Mouse (Mus musculus) Muller cell, postnatal 12 days (primary cell): ENCODE results near the gene Lrrc45.

ENCODE experiments used
- DNase-seq: peaks from one replicate; pipeline ENCODE4 v3.0.0-alpha.2; 2015; ENCODE audit errors: inconsistent ontology term

Gene Lrrc45

DNA sequence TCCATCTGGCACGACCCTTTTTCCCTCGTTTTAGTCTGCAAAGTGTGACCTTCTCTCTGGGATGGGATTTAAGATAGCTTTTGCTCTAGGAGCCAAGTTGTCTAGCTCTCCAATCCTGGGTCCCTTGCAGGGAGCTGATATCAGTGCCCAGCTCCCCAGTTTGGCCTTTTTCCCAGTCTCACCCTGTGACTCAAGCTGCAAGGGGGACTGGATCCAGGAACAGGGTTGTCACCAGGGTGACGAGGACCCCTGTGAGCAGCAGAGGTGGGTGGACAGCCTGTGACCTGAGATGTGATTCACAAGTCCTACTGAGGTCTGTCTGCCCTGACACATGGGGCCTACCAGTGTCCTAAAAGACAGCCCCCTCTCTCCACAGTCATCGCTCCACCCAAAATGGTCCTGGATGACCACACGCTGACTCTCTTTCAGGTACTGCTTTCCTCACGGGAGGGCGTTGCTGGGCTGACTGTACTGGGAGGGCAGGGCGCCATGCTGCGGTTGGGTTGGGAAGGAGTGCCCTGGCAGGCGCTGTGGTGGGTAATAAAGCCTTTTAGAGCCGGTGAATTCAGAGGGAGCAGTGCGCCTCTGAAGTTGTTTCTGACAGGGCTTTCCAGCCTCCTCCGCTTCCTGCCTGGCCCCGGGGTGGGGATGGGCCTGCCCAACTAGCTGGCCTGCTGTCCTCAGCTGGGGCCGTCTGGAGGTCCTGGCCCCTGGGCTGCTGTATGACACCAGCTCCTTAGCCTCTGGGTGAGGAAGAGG, 9.8 kb upstream of the Lrrc45 start:
- peak; percentile 62 for DNase-seq

- DNase-seq: no peak
These were observed 9.0 kb upstream of the Lrrc45 start for GRCm38 (mm10) chr11:120704486-120705325.

DNA sequence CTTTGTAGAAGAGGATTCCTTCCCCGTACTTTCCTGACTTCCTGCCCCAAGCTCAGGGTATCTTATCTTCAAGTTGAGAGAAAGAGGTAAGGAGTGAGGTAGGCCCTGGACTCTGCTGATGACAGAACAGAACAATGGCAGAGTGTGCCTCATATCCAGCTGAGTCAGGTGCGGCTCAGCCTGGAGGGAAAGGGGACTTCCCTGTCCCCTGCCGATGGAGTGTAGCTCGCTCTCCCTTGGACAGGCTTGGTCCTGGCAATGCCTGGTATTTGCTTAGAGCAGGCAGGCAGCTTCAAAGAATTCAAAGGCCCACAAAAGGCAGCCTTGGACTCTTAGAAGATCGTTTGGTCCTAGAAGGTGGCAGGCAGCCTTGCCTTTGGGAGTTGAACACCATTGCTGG, 7.6 kb upstream of the Lrrc45 start:
- no peak for DNase-seq

DNA sequence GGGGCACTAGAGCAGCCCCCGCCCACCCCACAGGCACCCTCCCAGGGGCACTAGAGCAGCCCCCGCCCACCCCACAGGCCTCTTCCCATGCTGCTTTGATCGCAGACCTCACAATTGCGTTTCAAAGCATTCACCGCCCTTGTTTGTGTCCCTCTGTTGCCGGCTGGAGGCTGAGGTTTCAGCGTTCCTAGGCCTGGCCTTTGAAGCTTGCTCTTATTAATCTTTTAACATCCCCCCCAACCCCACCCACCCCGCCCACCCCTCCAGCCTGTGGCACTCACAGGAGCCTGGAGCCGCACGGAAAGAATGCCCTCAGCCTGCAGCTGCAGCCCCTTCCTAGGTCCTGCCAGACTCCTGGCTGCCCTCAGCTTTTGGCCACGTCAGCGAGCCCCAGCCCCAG, 6.5 kb upstream of the Lrrc45 start:
- DNase-seq: no peak

DNA sequence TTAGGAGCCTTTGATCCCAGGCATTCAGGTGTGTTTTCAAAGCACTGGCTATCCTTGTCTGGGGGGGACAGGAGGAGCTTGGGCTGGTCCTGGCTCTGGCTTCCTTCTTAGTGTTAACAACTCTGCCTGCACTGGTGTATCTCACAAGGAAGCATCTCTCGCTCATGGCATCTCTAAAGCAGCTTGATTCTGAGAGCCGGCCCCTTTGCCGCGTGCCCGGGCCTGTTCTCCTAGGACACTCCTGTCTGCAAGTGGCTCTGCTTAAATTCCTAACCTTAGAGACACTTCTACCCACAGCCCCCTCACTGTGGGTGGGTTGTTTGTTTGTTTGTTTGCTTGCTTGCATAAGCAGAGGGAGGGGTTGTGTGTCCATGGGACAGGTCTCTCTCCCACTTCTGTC, 5.8 kb upstream of the Lrrc45 start:
- no peak for DNase-seq

GRCm38 (mm10) chr11:120709551-120709950, 4.2 kb upstream of the Lrrc45 start:
- DNase-seq: no peak

GRCm38 (mm10) chr11:120710672-120711071, 3.1 kb upstream of the Lrrc45 start:
- DNase-seq: no peak

DNA sequence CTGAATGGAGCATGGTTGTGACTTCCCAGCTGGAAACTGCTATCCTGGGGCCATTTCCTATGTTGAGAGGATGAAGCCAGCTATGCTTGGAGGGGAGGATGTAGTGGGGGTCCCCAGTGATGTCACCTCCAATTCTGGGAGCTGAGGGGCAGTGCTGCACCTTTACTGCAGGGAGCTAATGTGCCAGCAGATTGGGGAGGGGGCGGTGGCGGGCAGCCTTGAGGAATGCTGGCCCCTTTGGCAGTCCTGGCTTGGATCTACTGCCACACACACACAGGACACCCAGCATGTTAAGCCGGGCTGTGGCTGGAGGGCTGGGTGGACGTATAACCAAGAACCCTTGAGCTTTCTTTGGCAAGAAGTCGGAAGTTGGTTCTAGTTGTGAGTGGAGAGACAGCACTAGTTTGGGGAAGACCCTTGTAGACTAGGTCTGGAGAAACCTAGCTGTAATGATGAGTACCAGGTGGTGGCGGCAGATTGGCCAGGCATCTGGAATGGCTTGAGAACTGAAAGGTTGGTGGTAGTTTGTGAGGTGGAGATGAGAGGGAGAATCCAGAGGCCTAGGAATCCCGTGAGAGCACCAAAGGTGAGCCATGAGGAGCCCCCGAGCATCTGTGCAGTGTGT, 1.6 kb upstream of the Lrrc45 start:
- no peak for DNase-seq

DNA sequence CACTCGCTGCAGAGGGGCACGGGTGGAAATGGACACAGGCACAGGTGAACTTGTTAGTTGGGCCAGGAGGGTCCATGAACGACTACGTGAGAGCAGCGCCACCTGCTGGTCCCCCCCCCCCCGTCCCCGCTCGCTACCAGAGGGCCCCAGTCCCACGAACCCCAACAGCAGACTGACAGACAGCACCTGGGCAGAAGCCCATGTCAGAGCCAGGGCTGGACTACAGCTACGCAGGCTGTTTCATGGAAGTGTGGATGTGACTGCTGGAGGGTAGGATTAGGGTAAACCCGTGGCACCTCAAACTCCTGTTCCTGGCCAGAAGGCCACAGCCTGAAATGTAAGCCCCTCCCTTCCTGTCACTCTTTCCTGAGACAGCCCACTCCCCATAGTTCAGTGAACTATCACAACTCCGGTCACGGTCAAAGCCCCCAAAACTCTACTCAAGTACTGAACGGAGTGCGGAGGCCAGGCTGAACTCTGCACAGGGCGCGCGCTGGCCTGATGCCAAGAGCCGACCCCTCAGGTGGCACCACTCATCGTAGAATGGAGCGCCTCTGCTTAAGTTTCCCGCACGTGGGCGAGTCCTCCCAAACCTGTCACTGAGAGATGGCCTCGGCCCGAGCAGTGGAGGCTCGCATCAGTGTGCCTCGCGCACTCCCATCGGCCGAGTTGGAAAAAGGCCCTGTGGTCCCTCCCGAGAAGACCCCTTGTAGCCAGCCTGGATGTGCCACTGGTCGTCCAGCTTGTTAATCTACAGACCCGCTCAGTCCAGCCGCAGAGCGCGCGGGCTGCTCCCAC, 755 bp upstream of the Lrrc45 start:
- DNase-seq: peak; percentile 77

GRCm38 (mm10) chr11:120714546-120714945, 821 bp downstream of the Lrrc45 start:
- DNase-seq: no peak

DNA sequence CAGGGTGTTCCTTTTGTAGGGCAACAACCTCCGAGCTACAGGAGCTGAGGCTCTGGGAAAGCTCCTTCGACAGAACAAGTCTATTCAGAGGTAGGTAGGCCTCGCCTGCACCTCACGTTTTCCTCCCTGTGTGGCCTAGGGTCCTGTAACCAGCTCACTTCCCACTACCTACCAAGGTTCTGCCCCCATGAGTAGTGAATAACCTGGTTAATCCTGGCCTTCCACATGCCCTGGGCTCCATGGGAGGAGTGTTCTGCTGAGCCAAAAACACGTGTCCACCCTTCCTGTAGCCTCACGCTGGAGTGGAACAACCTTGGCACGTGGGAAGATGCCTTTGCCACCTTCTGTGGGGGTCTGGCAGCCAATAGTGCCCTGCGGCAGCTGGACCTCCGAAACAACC, 1.4 kb downstream of the Lrrc45 start:
- DNase-seq: no peak

DNA sequence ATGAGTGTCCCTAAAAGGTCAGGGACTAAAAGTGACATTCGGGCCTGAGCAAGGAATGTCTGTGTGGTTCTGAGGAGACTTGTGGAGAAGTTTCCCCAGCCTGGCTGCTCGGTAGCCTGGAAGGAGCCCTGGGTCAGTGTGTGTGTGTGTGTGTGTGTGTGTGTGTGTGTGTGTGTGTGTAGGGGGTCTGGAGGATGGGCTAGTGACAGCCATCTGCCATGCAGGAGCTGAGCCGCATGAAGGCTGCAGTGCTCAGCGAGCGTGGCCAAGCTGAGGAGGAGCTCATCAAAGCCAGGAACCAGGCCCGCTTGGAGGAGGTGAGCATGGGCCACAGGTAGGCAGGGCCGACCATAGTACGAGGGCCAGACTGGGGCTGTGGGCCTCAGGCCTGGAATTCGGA, 5.5 kb downstream of the Lrrc45 start:
- no peak for DNase-seq

- DNase-seq: no peak
These were observed 6.2 kb downstream of the Lrrc45 start for GRCm38 (mm10) chr11:120719841-120720376.

DNA sequence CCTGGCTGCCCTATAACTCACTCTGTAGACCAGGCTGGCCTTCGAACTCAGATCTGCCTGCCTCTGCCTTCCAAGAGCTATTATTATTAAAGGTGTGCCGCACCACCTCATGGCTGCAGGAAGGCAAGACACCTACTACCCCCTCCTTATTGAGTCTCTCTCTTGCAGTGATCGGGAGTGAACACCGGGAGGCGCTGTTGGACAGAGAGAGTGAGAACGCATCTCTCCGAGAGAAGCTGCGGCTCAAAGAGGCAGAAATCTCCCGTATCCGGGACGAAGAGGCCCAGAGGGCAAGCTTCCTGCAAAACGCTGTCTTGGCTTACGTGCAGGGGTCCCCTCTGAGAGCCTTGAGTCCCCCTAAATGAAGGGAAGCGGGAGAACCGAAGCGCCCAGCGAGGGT, 6.7 kb downstream of the Lrrc45 start:
- peak; percentile 88 for DNase-seq

- peak; percentile 75 for DNase-seq
These were observed 7.7 kb downstream of the Lrrc45 start, which contains the start of gene Rac3 for GRCm38 (mm10) chr11:120721124-120722066. Gene Rac3, plus strand, starts transcription at chr11:120721470.

- DNase-seq: no peak
These were observed 8.4 kb downstream of the Lrrc45 start for GRCm38 (mm10) chr11:120722067-120722630.

DNA sequence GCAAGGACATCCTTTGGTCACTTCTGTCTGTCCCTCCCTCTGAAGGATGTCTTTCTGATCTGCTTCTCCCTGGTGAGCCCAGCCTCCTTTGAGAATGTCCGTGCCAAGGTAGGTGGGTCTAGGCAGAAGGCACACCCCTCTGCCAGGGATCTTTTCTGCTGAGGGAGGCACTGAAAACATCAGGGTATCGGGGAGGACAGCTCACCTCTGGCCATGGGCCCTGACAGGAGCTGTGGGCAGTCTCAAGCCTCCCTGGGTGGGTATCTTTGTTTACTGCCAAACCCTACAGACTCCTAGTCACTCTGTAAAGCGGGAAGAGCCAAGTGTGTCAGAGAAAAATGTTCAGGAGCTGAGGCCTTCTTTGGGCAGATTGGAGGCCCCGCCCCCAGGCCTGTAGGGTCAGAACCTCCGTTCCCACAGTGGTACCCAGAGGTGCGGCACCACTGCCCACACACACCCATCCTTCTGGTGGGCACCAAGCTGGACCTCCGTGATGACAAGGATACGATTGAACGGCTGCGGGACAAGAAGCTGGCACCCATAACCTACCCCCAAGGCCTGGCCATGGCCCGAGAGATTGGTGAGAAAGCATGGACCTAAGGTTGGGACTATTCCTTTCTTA, 9.1 kb downstream of the Lrrc45 start:
- DNase-seq: no peak

- DNase-seq: no peak
These were observed 9.8 kb downstream of the Lrrc45 start for GRCm38 (mm10) chr11:120723509-120723908.
